Mouse (Mus musculus): ENCODE results near the gene Wdr91.

Wdr91 gene

DNA sequence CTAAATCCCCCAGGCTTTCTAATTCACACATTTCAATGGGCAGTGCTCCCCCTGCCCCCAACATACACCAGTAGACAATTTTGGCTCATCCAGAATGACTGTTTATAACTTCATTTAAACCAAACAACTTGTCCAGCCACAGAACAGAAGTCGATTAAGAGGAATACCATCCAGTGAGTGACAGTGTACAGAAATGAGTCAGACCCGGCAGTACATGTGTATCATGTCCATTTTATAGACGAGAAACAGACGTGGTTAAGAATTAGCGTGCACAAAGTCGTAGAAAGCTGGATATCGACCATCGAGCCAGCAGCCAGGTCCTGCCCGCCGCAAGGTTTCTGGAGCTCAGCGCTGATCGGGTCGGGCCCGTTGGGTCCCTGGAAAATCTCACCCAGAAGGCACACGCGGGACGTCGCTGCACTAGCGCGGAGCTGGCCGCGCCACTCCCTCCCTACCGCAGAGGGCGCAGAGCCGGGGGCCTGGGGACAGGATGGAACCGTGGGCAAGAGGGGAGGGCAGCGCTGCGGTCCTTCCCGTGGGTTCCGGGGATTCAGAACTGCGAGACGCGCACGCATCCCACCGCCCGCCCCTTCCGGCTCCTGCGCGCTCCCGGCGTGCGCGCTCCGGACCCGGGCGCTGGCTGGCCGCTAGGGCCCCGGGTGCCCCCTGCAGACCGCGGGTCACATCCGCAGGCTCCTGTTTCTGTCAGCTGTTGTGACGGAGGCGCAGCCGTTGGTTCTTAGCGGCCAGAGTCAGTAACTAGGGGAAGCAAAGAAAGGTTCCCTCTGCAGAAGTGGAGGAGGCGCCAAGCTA is 33.0 kb downstream of the Wdr91 start, which contains the start of gene Cyren:
Cyren (minus strand) TSS at position 552 of the 813 bp plus-strand sequence.
- peak; percentile 94 to 95 for DNase-seq

DNA sequence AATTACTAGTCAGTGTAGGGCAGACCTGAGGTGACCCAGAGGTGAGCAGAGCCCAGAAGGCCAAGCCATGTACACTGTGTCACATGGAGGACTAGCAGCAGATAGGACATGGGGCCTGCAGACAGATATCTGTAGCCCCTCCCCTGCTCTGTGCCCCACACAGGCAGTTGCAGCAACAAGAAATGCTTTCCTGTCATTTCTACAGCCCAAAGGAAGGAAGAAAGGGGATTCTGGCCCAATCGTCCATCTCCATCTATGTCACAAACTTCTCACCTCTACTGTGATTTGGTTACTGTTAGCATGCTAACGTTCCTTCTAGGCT is 33.9 kb downstream of the Wdr91 start:
- no peak for DNase-seq

GRCm38 (mm10) chr6:34875966-34876834 is 34.5 kb downstream of the Wdr91 start:
- DNase-seq: no peak

- DNase-seq: no peak
Observed at GRCm38 (mm10) chr6:34875268-34875761, 35.4 kb downstream of the Wdr91 start.

GRCm38 (mm10) chr6:34874101-34874921 is 36.4 kb downstream of the Wdr91 start:
- no peak for DNase-seq

GRCm38 (mm10) chr6:34872871-34873270 is 37.8 kb downstream of the Wdr91 start:
- DNase-seq: no peak

GRCm38 (mm10) chr6:34871929-34872328 is 38.7 kb downstream of the Wdr91 start:
- no peak for DNase-seq

GRCm38 (mm10) chr6:34870724-34871123 is 40.0 kb downstream of the Wdr91 start:
- no peak for DNase-seq

DNA sequence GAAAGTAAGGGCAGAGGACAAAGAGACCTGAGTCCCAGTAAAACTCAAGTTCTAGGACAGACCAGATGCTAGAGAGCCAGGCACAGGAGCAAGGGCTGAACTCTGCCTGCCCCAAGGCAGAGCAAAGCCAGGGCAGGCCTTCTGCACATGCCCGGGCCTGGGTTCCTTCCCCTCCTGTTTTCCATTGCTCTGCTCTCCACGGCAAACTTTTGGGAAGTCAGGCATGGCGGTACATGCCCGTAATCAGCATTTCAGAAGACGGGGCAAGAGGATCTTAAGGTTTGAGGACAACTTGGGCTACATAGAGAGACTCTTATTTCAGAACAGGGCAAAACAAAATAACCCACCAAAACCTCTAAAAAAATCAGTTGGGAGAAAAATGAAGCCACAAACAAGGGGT is 40.5 kb downstream of the Wdr91 start:
- DNase-seq: no peak

DNA sequence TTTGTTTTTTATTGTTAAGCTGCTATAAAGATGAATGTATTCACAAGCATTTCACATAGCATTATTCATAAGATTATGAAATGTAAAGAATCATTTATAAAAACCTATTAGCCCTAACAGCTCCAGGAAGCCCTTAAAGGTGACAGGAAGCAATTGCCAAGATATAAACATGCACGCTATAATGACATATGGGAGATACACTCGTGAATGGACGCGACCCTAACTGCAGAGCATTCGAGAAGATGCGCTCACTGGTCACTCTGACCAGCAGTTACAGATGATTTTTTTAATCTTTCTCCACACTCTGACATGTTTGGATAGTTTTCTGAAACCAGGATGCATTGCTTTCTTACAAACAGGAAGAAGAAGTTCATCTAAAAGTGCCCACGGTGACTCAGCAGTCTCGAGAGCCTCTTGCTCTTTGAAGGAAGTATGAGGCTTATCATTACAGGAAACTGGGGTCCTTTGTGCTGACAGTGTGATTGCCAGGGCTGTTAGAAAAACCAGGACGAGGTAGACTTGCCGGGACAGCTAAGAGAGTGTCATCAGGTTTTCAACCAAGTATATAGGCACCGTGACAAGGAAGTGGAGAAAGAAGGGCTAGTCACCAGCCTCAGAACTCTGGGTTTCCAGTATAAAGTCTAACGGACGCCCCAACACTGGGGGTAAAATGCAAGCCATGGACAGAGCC is 41.3 kb downstream of the Wdr91 start:
- no peak for DNase-seq

GRCm38 (mm10) chr6:34868507-34869217 is 42.0 kb downstream of the Wdr91 start:
- DNase-seq: no peak

DNA sequence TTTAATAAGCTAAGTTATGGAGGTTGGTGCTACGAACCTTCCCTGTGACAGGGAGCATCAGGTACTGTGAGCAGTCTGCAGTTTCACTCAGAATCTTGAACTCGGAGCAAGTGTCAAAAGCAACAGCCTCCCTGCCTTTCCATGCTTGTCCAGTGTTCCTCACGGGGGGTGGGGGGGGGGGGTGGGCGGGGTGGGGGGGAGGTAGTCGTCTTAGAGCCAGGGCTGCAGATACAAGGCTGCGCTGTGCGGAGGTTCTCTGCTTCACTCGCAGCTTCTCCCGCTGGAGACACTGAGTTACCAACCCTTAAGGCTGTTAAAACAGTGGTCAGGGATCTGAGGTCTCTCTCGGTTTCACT is 42.7 kb downstream of the Wdr91 start:
- no peak for DNase-seq

DNA sequence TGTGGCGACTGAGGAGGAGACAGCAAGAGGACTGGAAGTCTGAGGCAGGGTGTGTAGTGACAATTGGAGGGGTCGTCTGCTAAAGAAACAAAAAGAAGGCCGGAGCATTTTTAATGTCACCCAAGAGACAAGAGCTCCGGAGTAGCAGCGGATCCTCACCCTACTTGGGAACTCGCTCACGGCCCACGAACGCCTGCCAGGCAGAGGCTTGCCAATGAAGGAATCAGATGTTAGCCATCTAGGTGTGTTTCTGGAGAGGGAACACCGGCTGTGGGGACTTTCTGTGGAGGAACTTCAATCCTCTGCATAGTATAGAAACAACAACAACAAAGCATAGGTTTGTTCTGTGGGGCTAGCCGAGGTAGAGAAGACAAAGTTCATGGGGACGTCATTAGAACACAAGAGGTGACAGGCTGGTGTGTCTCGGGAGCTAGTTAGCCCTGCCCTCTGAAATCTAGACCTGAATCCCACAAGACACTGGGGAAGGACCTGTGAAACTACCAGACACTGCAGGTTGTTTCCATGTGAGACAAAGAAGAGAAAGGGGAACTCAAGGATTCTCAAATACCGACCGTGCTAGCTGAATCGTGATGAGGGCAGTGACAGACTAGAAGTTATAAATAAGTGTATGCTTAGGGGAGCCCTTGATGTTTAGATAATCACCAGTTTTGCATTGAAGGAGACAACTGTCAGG is 43.2 kb downstream of the Wdr91 start:
- DNase-seq: no peak

- no peak for DNase-seq
Observed at GRCm38 (mm10) chr6:34866786-34867185, 43.9 kb downstream of the Wdr91 start.

- DNase-seq: no peak
Observed at GRCm38 (mm10) chr6:34865711-34866593, 44.7 kb downstream of the Wdr91 start.

DNA sequence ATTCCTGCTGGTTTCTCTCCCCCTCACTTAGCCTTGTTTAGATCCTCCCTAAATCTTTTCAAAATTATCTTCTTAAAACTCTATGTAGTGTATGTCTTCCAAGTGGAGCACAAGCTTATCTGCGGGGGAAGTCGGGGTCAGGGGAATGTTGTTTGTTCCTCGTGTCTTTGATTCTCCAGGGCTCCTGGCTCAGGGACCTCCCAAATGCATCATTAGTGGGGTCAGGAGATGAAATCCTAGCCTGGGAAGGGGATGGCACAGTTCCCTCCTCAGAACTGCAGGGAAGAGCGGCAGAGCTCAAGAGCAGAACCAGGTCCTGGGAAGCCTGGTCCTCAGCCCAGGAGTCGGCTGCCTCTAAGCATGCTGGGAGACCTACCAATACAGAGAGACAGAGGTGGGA is 45.5 kb downstream of the Wdr91 start:
- no peak for DNase-seq

DNA sequence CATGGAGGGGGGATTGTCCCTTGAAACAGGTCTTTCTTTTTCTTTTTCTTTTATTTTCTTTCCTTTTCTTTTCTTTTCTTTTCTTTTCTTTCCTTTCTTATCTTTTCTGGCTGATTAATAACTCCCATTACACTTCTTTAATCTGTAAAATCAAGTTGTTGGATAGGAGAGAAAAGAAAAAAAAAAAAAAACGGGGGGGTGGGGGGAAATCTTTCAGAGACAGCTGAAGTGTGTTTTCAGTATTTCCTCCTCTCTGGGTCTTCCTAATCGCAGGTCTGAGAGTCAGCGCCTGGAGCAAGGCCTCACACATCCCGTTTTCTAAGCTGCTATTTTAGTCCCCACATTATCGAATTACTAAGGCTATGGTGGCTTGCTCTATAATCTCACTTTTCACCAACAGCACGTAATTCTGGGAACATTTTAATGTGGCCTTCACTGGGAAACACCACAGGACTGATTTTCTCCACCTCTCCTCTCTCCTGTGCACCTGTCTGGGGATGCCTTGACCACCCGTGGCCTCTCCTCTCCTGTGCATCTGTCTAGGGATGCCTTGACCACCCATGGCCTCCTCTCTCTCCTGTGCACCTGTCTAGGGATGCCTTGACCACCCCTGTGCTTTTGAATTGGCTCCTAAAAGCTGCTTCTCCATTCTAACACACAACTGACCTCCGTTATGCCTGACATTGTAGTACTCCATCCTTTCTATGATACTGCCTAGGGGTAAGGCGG is 46.7 kb downstream of the Wdr91 start:
- DNase-seq: no peak

GRCm38 (mm10) chr6:34862791-34863403 is 47.8 kb downstream of the Wdr91 start, which contains the start of gene Tmem140:
Gene Tmem140 (plus strand): TSS chr6:34863146.
- no peak for DNase-seq

- DNase-seq: no peak
Observed at GRCm38 (mm10) chr6:34862381-34862780, 48.3 kb downstream of the Wdr91 start.
